Mouse (Mus musculus): Measurements from ENCODE around the gene Iqcn.

Gene Iqcn

GRCm38 (mm10) chr8:70757523-70758307 is 54.5 kb downstream of the Iqcn start:
- peak in 1 of 2 experiments; percentile 55 for DNase-seq

- DNase-seq: no peak
Measured at GRCm38 (mm10) chr8:70758308-70758615, 55.0 kb downstream of the Iqcn start.

GRCm38 (mm10) chr8:70758616-70759561 is 55.6 kb downstream of the Iqcn start:
- peak in 1 of 2 experiments; percentile 51 for DNase-seq

DNA sequence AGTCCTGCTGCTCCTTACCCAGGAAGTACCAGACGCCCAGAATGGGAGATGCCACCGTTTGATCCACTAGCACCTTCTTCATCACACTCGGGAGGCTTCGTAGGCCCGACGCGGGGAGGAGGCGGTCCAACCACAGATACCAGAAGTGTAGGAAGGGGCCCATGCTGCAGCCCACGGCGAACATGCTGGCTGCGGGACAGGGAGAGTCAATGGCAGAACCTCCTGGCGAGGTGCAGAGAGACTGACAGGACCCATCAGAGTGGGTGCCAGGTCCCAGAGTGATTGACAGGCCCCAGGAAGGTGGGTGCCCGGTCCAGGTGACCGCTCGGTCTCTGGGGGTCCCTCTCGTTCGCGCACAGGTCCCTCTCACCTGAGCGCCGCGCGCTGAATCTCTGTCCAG is 57.1 kb downstream of the Iqcn start:
- no peak for DNase-seq

DNA sequence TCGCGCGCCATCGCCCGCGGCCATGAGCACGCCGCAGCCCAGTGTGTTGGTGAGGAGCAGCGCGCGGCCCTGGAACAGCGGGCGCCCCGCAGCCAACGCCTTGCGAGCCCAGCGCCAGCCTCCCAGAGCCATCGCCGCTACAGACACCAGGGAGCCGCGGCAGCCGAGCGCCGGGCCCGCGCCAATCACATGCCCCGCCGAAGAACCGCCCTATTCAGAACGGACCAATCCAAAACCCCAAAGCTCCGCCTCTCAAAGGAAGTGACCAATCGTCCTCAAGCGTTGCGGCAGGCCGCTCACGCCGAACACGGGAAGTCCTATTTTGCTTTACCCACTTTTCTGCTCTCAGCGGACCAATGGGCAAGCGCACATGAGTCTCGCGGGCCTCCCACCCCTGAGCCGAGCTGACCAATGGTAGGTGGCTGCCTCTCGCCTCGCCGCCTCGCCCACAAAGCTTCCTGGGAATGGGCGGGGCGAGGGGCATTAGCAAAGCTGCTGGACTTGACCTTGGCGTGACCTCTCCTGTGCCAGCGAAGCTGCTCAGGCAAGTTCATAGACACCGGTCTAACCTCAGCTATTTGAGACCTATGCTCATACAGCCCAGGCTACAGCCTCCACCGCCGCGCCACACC is 57.6 kb downstream of the Iqcn start, which contains the start of gene Mpv17l2:
Gene Mpv17l2, minus strand, starts transcription at position 172 of the 632 bp plus-strand sequence.
- DNase-seq: peak; percentile 97 to 99

- no peak for DNase-seq
Measured at GRCm38 (mm10) chr8:70762118-70762517, 58.9 kb downstream of the Iqcn start.

DNA sequence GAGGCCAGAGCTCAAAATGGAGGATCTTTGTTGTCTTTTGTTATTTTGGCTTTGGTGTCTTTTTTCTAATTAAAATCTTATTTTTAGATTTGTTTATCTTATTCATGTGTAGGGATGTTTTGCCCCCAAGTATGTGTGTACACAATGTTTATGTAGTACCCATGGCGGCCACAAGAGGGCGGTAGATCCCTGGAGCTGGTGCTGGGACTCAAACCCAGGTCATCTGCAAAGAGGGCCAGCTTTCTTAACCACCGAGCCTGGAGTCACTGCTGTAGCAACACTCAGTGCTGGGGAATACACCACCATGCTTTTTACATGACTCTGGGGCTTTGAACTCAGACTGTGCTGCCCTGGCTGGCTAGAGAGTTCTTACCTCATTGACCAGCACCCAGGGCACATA is 60.1 kb downstream of the Iqcn start:
- DNase-seq: peak in 1 of 2 experiments; percentile 85

DNA sequence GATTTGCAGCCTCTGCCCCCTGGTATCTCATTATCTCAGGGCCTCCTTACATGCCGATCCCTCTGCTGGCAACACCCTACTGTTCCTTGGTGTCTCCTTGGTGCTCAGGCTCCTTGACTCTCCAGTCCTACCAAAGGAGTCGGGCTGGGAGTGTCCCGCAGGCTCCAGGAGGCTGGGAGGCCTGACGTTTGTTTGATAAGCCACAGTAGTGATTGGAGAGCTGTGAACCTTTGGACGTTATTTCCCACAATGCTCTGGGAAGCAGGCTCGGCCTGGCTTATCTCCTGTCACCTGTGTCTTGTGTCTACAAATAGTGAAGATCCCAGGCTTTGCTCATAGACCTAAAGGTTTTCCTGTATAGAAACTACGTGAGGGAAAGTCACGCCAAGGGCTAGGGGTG is 60.8 kb downstream of the Iqcn start:
- DNase-seq: no peak

DNA sequence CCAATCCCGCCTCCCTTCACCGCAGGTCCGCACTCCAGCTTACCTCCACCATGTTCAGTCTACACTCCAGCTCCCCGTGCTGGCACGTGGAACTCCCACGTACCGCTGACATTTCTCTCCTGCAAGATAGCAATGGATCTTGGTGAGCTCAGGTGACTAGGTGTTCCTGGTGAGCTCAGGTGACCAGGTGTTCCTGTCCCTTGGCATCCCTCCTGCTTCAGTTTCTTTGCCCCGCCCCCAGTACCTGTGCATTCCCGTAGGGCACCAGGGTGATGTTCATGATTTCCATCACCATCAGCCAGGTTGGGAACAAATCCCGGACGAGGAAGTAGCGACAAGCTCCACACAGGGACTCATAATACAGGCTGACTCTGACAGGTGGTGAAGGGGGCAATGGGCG is 61.4 kb downstream of the Iqcn start:
- no peak for DNase-seq

DNA sequence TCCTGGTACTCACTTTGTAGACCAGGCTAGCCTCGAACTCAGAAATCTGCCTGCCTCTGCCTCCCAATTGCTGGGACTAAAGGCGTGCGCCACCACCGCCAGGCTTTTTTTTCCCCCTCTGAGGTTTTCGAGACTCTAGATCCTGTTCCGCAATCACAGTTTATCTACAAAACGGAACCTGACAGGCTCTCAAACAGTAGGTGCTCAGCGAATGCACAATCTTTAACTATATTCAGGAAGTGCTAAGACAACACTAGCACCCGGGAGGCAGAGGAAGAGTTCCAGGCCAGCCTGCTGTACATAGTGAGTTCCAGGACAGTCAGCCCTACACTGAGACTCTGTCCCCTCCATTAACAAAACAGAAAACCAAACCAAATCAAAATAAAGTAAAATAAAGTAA is 62.1 kb downstream of the Iqcn start:
- no peak for DNase-seq

- DNase-seq: peak in 1 of 2 experiments; percentile 73
Measured at GRCm38 (mm10) chr8:70765838-70766570, 62.7 kb downstream of the Iqcn start.

DNA sequence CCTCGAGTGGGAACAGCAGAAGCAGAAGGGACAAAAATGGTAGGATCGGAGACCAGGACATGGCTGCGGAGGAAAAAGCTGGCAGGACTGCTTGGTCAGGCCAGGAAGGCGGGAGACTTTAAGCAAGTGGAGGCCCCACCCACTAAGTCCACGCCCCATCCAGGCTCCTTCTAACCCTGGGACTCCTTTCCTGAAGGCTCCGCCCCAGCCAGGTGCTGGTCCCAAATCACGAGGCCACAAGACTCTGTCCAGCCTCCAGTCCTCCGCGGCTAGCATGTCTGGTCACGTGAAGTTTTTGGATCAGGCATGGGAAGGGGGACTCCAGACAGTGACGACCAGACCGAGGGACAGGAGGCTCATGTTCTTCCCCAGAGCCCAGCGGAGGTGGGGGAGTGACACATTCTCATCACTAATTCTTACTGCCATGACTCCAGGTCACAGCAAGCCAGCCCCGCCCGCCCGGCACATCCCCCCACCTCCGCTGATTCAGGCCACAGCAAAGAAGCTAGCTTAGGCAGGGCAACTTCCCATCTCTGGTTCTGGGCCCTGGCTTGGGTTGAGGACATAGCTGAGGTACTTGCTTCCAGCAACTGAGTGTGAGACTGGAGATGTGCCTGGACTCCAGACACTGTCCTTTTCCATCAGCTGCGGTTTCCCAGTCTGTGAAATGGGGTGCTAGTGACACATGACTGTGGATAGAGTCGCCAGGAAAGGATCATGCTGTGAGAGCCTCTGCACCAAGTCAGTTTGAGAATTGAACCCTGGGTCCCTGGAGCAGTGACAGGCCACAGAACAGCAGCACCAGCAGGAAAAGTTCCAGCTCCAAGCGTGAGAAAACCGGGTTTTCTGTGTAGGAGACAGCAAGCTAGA is 63.5 kb downstream of the Iqcn start:
- DNase-seq: peak; percentile 92 to 95

Measured in kidney, postnatal 36 days (tissue).